Mouse (Mus musculus): ENCODE measurements at regions not wholly inside any gene's neighbourhood (a gene's known extent, or its start where the extent isn't known, plus 50 kb on each side); places are given as distances from the start of the nearest gene placed in this dataset.

DNA sequence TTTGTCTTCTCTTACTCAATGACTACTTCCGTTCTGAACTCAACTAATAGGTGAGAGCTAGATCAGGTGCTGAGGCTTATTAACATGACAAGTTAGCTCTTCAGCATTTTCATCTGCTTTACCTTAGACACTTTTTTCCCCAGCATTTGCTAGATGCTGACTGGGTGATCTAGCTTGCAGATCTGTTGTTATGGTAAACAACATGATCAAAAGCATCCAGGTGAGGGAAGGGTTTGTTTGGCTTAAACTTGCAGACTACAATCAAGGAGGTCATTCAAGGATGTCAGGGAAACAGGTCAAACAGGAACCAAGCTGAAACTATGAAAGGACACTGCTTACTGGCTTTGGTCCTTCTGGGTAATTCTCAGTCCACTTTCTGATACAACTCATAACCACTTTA is 1731.2 kb upstream of the Flrt2 start:
- Histone ChIP-seq H3K27me3 (ENCODE audit: insufficient read depth, low read length) (no peaks in the 10 kb centered on the region), H3K9me3 (ENCODE audit: low read length) (no peaks in the 10 kb centered on the region), H3K27ac (no peak overlapping the region), H3K4me3 (ENCODE audit: low read length) (no peak overlapping the region), H3K36me3 (ENCODE audit: insufficient read depth, low read length) (no peaks in the 10 kb centered on the region), H3K4me2 (ENCODE audit: low read depth, low read length) (no peak overlapping the region), H3K4me1 (ENCODE audit: insufficient read depth, low read length) (no peaks in the 10 kb centered on the region), H3K9ac (replicated peaks; ENCODE audit: low read length) (no peak overlapping the region)
- DNase-seq (ENCODE audit: low spot score) (no peak), ATAC-seq (no peak)
- TF ChIP-seq CTCF (IDR thresholded peaks at IDR 0.05; ENCODE audit: low read depth), result no peak
- 78% methylated on average over 1 of the region's 1 CpGs for WGBS

DNA sequence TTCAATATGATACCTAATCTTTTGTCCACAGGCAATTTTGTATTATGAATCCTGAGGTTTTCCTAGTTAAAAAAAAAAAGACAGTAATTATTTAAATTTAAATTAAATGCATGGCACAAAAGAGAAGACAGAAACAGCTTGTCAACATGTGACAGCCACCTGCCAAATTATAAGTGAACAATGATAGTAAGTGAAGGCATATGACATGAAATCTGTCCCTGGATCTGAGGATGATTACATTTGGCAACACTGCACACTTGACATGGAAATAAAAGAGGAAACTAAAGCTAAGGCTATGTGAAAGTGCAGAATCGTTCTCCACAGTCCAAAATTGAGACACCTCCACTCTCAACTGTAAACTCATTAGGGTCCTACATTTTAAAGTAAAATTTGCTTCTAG is 1710.7 kb upstream of the Flrt2 start:
- WGBS, result 53% methylated on average over 1 of the region's 1 CpGs
- Histone ChIP-seq H3K9me3 (ENCODE audit: low read length) (no peaks in the 10 kb centered on the region), H3K36me3 (ENCODE audit: insufficient read depth, low read length) (no peaks in the 10 kb centered on the region), H3K4me3 (ENCODE audit: low read length) (no peak overlapping the region), H3K27me3 (ENCODE audit: insufficient read depth, low read length) (no peaks in the 10 kb centered on the region), H3K4me2 (ENCODE audit: low read depth, low read length) (no peak overlapping the region), H3K4me1 (ENCODE audit: insufficient read depth, low read length) (no peaks in the 10 kb centered on the region), H3K27ac (no peak overlapping the region), H3K9ac (replicated peaks; ENCODE audit: low read length) (no peak overlapping the region)
- ATAC-seq (no peak), DNase-seq (ENCODE audit: low spot score) (no peak)
- no peak for TF ChIP-seq CTCF (IDR thresholded peaks at IDR 0.05; ENCODE audit: low read depth)

DNA sequence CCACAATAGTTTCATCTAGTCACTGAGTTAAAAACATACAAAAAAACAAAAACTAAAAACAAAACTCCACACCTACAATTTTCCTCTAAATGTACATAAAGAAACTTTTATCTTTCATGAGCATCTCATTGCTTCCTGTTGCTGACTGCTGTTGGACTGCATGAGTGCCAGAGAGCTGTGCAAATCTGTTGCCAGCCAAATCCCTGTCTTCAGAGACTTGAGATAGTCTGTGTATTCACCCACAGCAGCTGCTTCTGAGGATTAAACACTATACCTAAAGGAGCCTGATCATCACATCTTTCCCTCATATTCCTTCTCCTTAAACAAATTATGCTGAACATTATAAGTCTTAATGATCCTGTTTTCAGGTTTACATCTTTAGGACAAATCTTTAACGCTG is 1700.5 kb upstream of the Flrt2 start:
- peak; percentile 49 for DNase-seq (ENCODE audit: low spot score)
- 79% methylated on average over 1 of the region's 1 CpGs for WGBS
- H3K27me3 ChIP-seq (ENCODE audit: insufficient read depth, low read length), result no peaks in the 10 kb centered on the region
- no peak overlapping the region for H3K9ac ChIP-seq (replicated peaks; ENCODE audit: low read length)
- no peak for ATAC-seq
- H3K27ac ChIP-seq, result no peak overlapping the region
- no peaks in the 10 kb centered on the region for H3K36me3 ChIP-seq (ENCODE audit: insufficient read depth, low read length)
- no peak for TF ChIP-seq CTCF (IDR thresholded peaks at IDR 0.05; ENCODE audit: low read depth)
- H3K4me3 ChIP-seq (ENCODE audit: low read length), result no peak overlapping the region
- H3K9me3 ChIP-seq (ENCODE audit: low read length), result no peaks in the 10 kb centered on the region
- no peak overlapping the region for H3K4me2 ChIP-seq (ENCODE audit: low read depth, low read length)
- no peaks in the 10 kb centered on the region for H3K4me1 ChIP-seq (ENCODE audit: insufficient read depth, low read length)

GRCm38 (mm10) chr12:93993875-93994274 is 1698.2 kb upstream of the Flrt2 start:
- DNase-seq (ENCODE audit: low spot score), result no peak
- H3K36me3 ChIP-seq (ENCODE audit: insufficient read depth, low read length), result no peaks in the 10 kb centered on the region
- no peaks in the 10 kb centered on the region for H3K4me1 ChIP-seq (ENCODE audit: insufficient read depth, low read length)

GRCm38 (mm10) chr12:94015946-94016345 is 1676.1 kb upstream of the Flrt2 start:
- H3K4me1 ChIP-seq (ENCODE audit: insufficient read depth, low read length), result no peaks in the 10 kb centered on the region
- no peak overlapping the region for H3K4me3 ChIP-seq (ENCODE audit: low read length)
- H3K36me3 ChIP-seq (ENCODE audit: insufficient read depth, low read length), result no peaks in the 10 kb centered on the region
- H3K9me3 ChIP-seq (ENCODE audit: low read length), result no peaks in the 10 kb centered on the region
- ATAC-seq (no peak), DNase-seq (ENCODE audit: low spot score) (no peak)
- no peak overlapping the region for H3K4me2 ChIP-seq (ENCODE audit: low read depth, low read length)
- H3K9ac ChIP-seq (replicated peaks; ENCODE audit: low read length), result no peak overlapping the region
- no peak for TF ChIP-seq CTCF (IDR thresholded peaks at IDR 0.05; ENCODE audit: low read depth)
- no peaks in the 10 kb centered on the region for H3K27me3 ChIP-seq (ENCODE audit: insufficient read depth, low read length)
- H3K27ac ChIP-seq, result no peak overlapping the region

More at GRCm38 (mm10) chr12:93993875-93994274, 1698.2 kb upstream of the Flrt2 start:
- 81% methylated on average over 6 of the region's 6 CpGs for WGBS
- TF ChIP-seq CTCF (IDR thresholded peaks at IDR 0.05; ENCODE audit: low read depth), result no peak
- ATAC-seq, result no peak
- Histone ChIP-seq H3K27ac (no peak overlapping the region), H3K4me3 (ENCODE audit: low read length) (no peak overlapping the region), H3K9me3 (ENCODE audit: low read length) (no peaks in the 10 kb centered on the region), H3K4me2 (ENCODE audit: low read depth, low read length) (no peak overlapping the region), H3K9ac (replicated peaks; ENCODE audit: low read length) (no peak overlapping the region), H3K27me3 (ENCODE audit: insufficient read depth, low read length) (no peaks in the 10 kb centered on the region)

DNA sequence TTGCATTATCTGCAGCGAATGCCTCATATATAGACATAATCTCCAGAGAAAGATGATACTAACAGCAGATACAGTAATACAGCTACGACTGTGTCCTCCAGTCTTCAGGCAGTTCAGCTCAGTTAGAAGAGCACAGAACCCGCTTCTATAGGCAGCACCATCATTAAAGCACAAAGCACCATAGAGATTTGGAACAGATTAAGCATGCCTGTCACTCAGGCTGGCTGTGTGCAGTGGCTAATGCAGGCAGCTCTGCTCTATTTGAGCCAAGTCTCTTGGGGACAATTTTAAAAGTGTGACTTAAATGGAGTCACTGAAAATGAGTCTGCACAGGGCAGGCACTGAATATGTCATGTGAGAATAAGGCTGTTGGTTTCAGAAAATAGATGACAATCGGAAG is 1660.7 kb upstream of the Flrt2 start:
- H3K9me3 ChIP-seq (ENCODE audit: low read length), result no peaks in the 10 kb centered on the region
- no peak overlapping the region for H3K27ac ChIP-seq
- H3K9ac ChIP-seq (replicated peaks; ENCODE audit: low read length), result no peak overlapping the region
- WGBS, result 38% methylated on average over 4 of the region's 4 CpGs
- no peak overlapping the region for H3K4me3 ChIP-seq (ENCODE audit: low read length)
- DNase-seq (ENCODE audit: low spot score) (peak; percentile 59), ATAC-seq (no peak; the same call in 1 of the 2 replicates)
- no peak overlapping the region for H3K4me2 ChIP-seq (ENCODE audit: low read depth, low read length)
- no peak for TF ChIP-seq CTCF (IDR thresholded peaks at IDR 0.05; ENCODE audit: low read depth)
- no peaks in the 10 kb centered on the region for H3K36me3 ChIP-seq (ENCODE audit: insufficient read depth, low read length)
- H3K27me3 ChIP-seq (ENCODE audit: insufficient read depth, low read length), result no peaks in the 10 kb centered on the region
- H3K4me1 ChIP-seq (ENCODE audit: insufficient read depth, low read length), result no peaks in the 10 kb centered on the region

- Histone ChIP-seq H3K4me1 (ENCODE audit: insufficient read depth, low read length) (no peaks in the 10 kb centered on the region), H3K36me3 (ENCODE audit: insufficient read depth, low read length) (no peaks in the 10 kb centered on the region), H3K4me2 (ENCODE audit: low read depth, low read length) (no peak overlapping the region), H3K27me3 (ENCODE audit: insufficient read depth, low read length) (no peaks in the 10 kb centered on the region), H3K27ac (no peak overlapping the region), H3K9me3 (ENCODE audit: low read length) (no peaks in the 10 kb centered on the region), H3K9ac (replicated peaks; ENCODE audit: low read length) (no peak overlapping the region), H3K4me3 (ENCODE audit: low read length) (no peak overlapping the region)
- DNase-seq (ENCODE audit: low spot score) (no peak), ATAC-seq (no peak)
- TF ChIP-seq CTCF (IDR thresholded peaks at IDR 0.05; ENCODE audit: low read depth), result no peak
- 69% methylated on average over 2 of the region's 2 CpGs for WGBS
Measured at GRCm38 (mm10) chr12:94047972-94048371, 1644.1 kb upstream of the Flrt2 start.
